Mouse (Mus musculus): ENCODE data around the gene Nebl. TPM values are rescaled to one million over a fixed set of nuclear protein-coding genes. Genes with fewer than 3 reads are reported as not detected.
A peak's percentile ranks its signal among the peaks of the same experiment; 100 is the strongest.

Nebl gene
- polyA plus RNA-seq, 1 experiment from 2014 or later, result 0.45 TPM

DNA sequence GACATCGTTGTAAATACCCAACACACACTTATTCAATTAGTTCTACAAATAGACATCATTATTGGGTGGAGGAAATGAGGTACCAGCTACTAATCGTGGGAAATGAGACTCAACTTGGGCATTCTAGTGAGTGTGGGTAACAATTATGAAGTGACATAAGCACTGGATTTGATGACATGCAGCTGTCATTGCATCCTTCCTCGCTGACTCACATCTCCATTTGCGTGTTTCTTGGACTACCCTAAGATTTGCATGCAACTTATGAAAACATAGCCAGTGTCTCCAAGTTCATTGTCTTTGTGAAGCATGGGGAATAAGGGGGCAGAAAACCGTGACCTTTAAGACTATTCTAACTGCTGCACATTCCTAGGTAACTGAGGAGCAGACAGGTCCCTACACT, 339.9 kb downstream of the Nebl start:
- Histone ChIP-seq H3K4me2 (ENCODE audit: low read depth, low read length) (no peak overlapping the region), H3K27me3 (ENCODE audit: insufficient read depth, low read length) (no peaks in the 10 kb centered on the region), H3K36me3 (replicated peaks; ENCODE audit: insufficient read depth, low read length) (no peaks in the 10 kb centered on the region), H3K9ac (replicated peaks) (no peak overlapping the region), H3K9me3 (ENCODE audit: low read length) (no peaks in the 10 kb centered on the region), H3K27ac (ENCODE audit: low read depth) (no peak overlapping the region), H3K4me3 (ENCODE audit: low read depth, low read length) (no peak overlapping the region), H3K4me1 (ENCODE audit: insufficient read depth) (no peaks in the 10 kb centered on the region)
- 74% methylated on average over 5 of the region's 5 CpGs for WGBS (ENCODE audit: insufficient replicate concordance)
- no peak for TF ChIP-seq CTCF (IDR thresholded peaks at IDR 0.05; ENCODE audit: low read depth)
- TF ChIP-seq EP300 (IDR thresholded peaks at IDR 0.05; ENCODE audit: low read depth), result no peak
- DNase-seq, result no peak
- ATAC-seq, result no peak

DNA sequence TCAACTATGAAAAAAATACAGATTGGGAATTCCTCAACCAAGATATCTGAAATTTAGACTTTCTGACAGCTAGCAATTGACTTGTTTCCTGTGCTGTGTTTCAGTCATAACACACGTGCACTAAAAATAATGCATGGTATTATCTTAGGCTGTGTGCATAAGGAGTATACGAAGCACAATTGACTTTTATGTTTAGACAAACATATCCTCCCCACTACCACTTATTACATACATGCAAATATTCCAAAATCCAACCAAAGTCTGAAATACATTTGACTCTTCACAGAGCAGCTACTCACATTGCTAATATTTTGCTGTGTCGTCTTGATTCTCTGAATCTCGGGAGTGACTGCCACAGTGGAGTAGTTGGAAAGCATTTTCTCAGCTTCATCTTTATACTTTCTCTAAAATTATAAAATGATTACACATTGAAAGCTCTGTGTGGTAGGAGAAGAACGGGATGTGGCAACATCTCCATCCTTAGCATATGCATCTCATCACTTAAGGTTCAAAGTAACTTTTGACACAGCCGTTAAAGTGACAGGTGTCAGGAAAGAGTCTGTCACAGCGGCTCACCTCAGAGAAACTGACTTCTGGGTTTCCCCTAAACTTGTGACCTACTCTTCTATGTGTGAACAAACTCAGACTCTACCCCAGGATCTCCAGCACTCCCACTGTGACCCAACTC, 340.6 kb downstream of the Nebl start:
- TF ChIP-seq EP300 (IDR thresholded peaks at IDR 0.05; ENCODE audit: low read depth), result no peak
- Histone ChIP-seq H3K27ac (ENCODE audit: low read depth) (no peak overlapping the region), H3K4me1 (ENCODE audit: insufficient read depth) (no peaks in the 10 kb centered on the region), H3K4me3 (ENCODE audit: low read depth, low read length) (no peak overlapping the region), H3K27me3 (ENCODE audit: insufficient read depth, low read length) (no peaks in the 10 kb centered on the region), H3K36me3 (replicated peaks; ENCODE audit: insufficient read depth, low read length) (no peaks in the 10 kb centered on the region), H3K9ac (replicated peaks) (no peak overlapping the region), H3K4me2 (ENCODE audit: low read depth, low read length) (no peak overlapping the region), H3K9me3 (ENCODE audit: low read length) (no peaks in the 10 kb centered on the region)
- ATAC-seq (no peak), DNase-seq (no peak)
- 71% methylated on average over 7 of the region's 7 CpGs for WGBS (ENCODE audit: insufficient replicate concordance)

DNA sequence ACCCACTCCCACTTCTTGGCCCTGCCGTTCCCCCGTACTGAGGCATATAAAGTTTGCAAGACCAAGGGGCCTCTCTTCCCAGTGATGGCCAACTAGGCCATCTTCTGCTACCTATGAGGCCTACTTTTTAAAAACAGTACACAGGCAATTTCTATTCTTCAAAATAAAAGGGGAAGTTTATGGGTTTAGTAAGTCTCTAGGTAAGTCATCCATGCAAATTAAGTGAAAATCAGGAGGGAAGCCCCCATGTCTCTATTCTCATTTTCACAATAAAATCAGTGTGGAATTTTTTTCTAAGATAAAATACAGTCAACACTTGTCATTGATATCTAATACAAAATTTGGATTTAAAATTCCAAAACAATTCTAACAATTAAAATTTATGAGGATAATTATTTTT, 341.4 kb downstream of the Nebl start:
- H3K27ac ChIP-seq (ENCODE audit: low read depth), result no peak overlapping the region
- no peak for ATAC-seq
- H3K9ac ChIP-seq (replicated peaks), result no peak overlapping the region
- no peaks in the 10 kb centered on the region for H3K36me3 ChIP-seq (replicated peaks; ENCODE audit: insufficient read depth, low read length)
- no peaks in the 10 kb centered on the region for H3K4me1 ChIP-seq (ENCODE audit: insufficient read depth)
- H3K4me3 ChIP-seq (ENCODE audit: low read depth, low read length), result no peak overlapping the region
- no peak overlapping the region for H3K4me2 ChIP-seq (ENCODE audit: low read depth, low read length)
- no peaks in the 10 kb centered on the region for H3K27me3 ChIP-seq (ENCODE audit: insufficient read depth, low read length)
- no peaks in the 10 kb centered on the region for H3K9me3 ChIP-seq (ENCODE audit: low read length)
- 91% methylated on average over 2 of the region's 2 CpGs for WGBS (ENCODE audit: insufficient replicate concordance)
- TF ChIP-seq EP300 (IDR thresholded peaks at IDR 0.05; ENCODE audit: low read depth), result no peak
- TF ChIP-seq CTCF (IDR thresholded peaks at IDR 0.05; ENCODE audit: low read depth), result no peak
- no peak for DNase-seq

DNA sequence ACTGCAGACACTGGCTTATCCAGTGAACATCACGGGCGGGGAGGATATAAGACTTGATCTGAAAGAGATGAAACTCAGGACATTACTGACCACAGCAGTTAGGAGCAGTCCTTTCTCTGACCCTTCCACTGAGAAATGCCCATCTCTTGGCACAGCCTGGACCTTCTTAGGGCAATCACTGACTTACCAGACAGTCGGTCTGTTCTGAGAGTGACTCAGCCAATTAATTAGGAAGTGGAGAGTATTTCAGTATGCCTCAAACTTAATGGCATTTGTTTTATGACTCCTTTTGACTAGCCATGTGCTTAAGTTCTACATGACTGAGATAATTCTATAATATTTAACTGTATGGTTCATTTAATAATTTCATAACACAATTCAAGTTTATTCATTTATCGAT, 341.9 kb downstream of the Nebl start:
- Histone ChIP-seq H3K9ac (replicated peaks) (no peak overlapping the region), H3K27me3 (ENCODE audit: insufficient read depth, low read length) (no peaks in the 10 kb centered on the region), H3K4me1 (ENCODE audit: insufficient read depth) (no peaks in the 10 kb centered on the region), H3K27ac (ENCODE audit: low read depth) (no peak overlapping the region), H3K4me3 (ENCODE audit: low read depth, low read length) (no peak overlapping the region), H3K36me3 (replicated peaks; ENCODE audit: insufficient read depth, low read length) (no peaks in the 10 kb centered on the region), H3K4me2 (ENCODE audit: low read depth, low read length) (no peak overlapping the region), H3K9me3 (ENCODE audit: low read length) (no peaks in the 10 kb centered on the region)
- DNase-seq (no peak), ATAC-seq (no peak)
- 74% methylated on average over 4 of the region's 4 CpGs for WGBS (ENCODE audit: insufficient replicate concordance)
- TF ChIP-seq CTCF (IDR thresholded peaks at IDR 0.05; ENCODE audit: low read depth) (no peak), EP300 (IDR thresholded peaks at IDR 0.05; ENCODE audit: low read depth) (no peak)

DNA sequence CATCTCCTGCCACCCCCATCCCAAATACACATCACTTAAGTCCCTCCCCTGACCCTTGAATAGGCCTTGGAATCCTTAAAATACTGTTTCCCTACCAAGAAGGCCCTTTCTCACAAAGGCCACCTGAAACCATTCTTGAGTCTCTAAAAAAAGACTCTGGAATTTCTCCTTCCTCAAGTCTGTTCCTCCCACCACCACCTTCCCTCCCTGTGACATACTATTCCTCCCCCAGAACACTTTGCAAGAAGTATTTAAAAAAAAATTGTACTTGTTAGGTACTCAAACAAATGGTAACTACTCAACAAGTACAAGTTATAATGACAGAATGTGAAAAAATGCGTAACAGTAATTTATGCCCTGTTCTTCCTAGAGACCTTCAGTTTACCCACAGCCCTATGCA, 349.0 kb downstream of the Nebl start:
- Histone ChIP-seq H3K9ac (replicated peaks) (no peak overlapping the region), H3K4me1 (ENCODE audit: insufficient read depth) (no peaks in the 10 kb centered on the region), H3K27me3 (ENCODE audit: insufficient read depth, low read length) (no peaks in the 10 kb centered on the region), H3K4me2 (ENCODE audit: low read depth, low read length) (no peak overlapping the region), H3K4me3 (ENCODE audit: low read depth, low read length) (no peak overlapping the region), H3K27ac (ENCODE audit: low read depth) (no peak overlapping the region), H3K9me3 (ENCODE audit: low read length) (no peaks in the 10 kb centered on the region), H3K36me3 (replicated peaks; ENCODE audit: insufficient read depth, low read length) (no peaks in the 10 kb centered on the region)
- ATAC-seq (no peak), DNase-seq (no peak)
- 76% methylated on average over 1 of the region's 1 CpGs for WGBS (ENCODE audit: insufficient replicate concordance)
- TF ChIP-seq CTCF (IDR thresholded peaks at IDR 0.05; ENCODE audit: low read depth), result no peak
- TF ChIP-seq EP300 (IDR thresholded peaks at IDR 0.05; ENCODE audit: low read depth), result no peak

DNA sequence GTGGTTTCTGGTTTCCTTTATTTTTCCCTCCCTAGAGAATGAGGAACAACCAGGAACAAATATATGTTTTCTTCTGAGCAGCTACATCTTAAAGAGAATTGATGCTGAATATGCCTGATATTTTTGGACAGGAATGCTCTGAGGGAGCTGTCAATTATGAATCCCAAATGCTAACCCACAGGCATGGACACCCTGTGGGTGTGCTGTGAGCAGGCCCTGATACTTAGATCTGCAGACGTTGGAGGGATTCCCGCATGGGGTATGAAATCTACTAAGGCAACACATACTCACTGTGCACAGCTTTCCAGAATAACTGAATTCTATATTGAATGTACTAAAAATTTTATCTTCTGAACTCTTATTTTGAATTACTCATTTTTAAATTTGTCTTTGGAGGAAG, 355.3 kb downstream of the Nebl start:
- H3K4me3 ChIP-seq (ENCODE audit: low read depth, low read length), result no peak overlapping the region
- H3K36me3 ChIP-seq (replicated peaks; ENCODE audit: insufficient read depth, low read length), result no peaks in the 10 kb centered on the region
- no peak overlapping the region for H3K27ac ChIP-seq (ENCODE audit: low read depth)
- H3K4me1 ChIP-seq (ENCODE audit: insufficient read depth), result no peaks in the 10 kb centered on the region
- no peaks in the 10 kb centered on the region for H3K9me3 ChIP-seq (ENCODE audit: low read length)
- TF ChIP-seq CTCF (IDR thresholded peaks at IDR 0.05; ENCODE audit: low read depth) (no peak), EP300 (IDR thresholded peaks at IDR 0.05; ENCODE audit: low read depth) (no peak)
- H3K9ac ChIP-seq (replicated peaks), result no peak overlapping the region
- ATAC-seq, result no peak
- no peak for DNase-seq
- WGBS (ENCODE audit: insufficient replicate concordance), result 71% methylated on average over 2 of the region's 2 CpGs
- no peak overlapping the region for H3K4me2 ChIP-seq (ENCODE audit: low read depth, low read length)
- no peaks in the 10 kb centered on the region for H3K27me3 ChIP-seq (ENCODE audit: insufficient read depth, low read length)

DNA sequence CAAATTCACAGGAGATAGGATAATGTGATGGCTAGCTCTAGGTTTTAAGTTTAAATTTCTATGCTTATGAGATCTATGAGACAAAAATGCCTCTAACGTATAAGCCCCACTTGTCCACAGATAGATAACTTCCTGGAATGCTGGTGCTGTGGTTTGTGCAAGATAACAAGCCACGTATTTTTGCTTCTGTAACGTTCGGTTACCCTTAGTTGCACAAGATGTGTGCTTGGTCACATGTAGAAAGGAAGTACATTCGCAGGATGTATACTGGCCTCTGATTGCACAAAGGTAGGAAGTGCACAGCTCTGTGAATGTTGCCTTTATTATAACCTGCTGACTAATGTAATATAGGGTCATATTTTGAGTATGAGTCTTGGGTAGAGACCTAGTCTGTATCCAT, 365.6 kb downstream of the Nebl start:
- Histone ChIP-seq H3K9me3 (ENCODE audit: low read length) (no peaks in the 10 kb centered on the region), H3K9ac (replicated peaks) (no peak overlapping the region), H3K27ac (ENCODE audit: low read depth) (peak overlapping the region; percentile 74; the same call in 1 of the 2 replicates), H3K36me3 (replicated peaks; ENCODE audit: insufficient read depth, low read length) (no peaks in the 10 kb centered on the region), H3K27me3 (ENCODE audit: insufficient read depth, low read length) (no peaks in the 10 kb centered on the region), H3K4me1 (ENCODE audit: insufficient read depth) (peaks cover 11% of the 10 kb centered on the region), H3K4me2 (ENCODE audit: low read depth, low read length) (no peak overlapping the region), H3K4me3 (ENCODE audit: low read depth, low read length) (no peak overlapping the region)
- DNase-seq (peak; percentile 14), ATAC-seq (peak; percentile 86)
- 17% methylated on average over 5 of the region's 5 CpGs for WGBS (ENCODE audit: insufficient replicate concordance)
- peak; percentile 72 for TF ChIP-seq EP300 (IDR thresholded peaks at IDR 0.05; ENCODE audit: low read depth)
- TF ChIP-seq CTCF (IDR thresholded peaks at IDR 0.05; ENCODE audit: low read depth), result no peak

All from liver, postnatal 0 days (tissue).